Mouse (Mus musculus) stomach, postnatal 0 days (tissue): ENCODE measurements around the gene Hoga1. TPM values are rescaled to one million over a fixed set of nuclear protein-coding genes. Genes with fewer than 3 reads are reported as not detected.

ENCODE experiments used
- ATAC-seq: fragments of 200-750 bp; cut with Nextera tagmentation; 2 replicates; pipeline ENCODE4 v1.8.0; 2017; ENCODE audit not compliant: low FRiP score, low TSS enrichment
- DNase-seq: peaks from one replicate; pipeline ENCODE4 v3.0.0-alpha.2; 2016; ENCODE audit warnings: low spot score
- H3K27ac ChIP-seq: fragments of 300-500 bp; sonication (generic); replicated peaks from 2 replicates; pipeline ENCODE4 v1.5.1; 2014; ENCODE audit warnings: mild to moderate bottlenecking, control low read depth
- H3K27me3 ChIP-seq: fragments of 300-500 bp; sonication (generic); 2 replicates; pipeline ENCODE4 v1.6.1; 2014; ENCODE audit warnings: low read length; ENCODE audit not compliant: control insufficient read depth, insufficient read depth
- H3K36me3 ChIP-seq: fragments of 300-500 bp; sonication (generic); 2 replicates; pipeline ENCODE4 v1.6.1; 2014; ENCODE audit warnings: low read length, mixed read lengths; ENCODE audit not compliant: control insufficient read depth, insufficient read depth
- H3K4me1 ChIP-seq: fragments of 300-500 bp; sonication (generic); replicated peaks from 2 replicates; pipeline ENCODE4 v1.6.1; 2014; ENCODE audit warnings: antibody characterized with exemption; ENCODE audit not compliant: control insufficient read depth, insufficient read depth
- H3K4me2 ChIP-seq: fragments of 300-500 bp; sonication (generic); replicated peaks from 2 replicates; pipeline ENCODE4 v1.6.1; 2014; ENCODE audit warnings: low read depth, mild to moderate bottlenecking, control low read depth, moderate library complexity
- H3K4me3 ChIP-seq: fragments of 300-500 bp; sonication (generic); 2 replicates; pipeline ENCODE4 v1.5.1; 2014; ENCODE audit warnings: low read depth, low read length, control low read depth
- H3K9ac ChIP-seq: fragments of 300-500 bp; sonication (generic); 2 replicates; pipeline ENCODE4 v1.6.1; 2014; ENCODE audit warnings: mild to moderate bottlenecking, low read length, control low read depth, mixed read lengths
- H3K9me3 ChIP-seq: fragments of 300-500 bp; sonication (generic); 2 replicates; pipeline ENCODE4 v1.6.1; 2016; ENCODE audit warnings: low read length; ENCODE audit not compliant: control insufficient read depth
- CTCF ChIP-seq: IDR thresholded peaks from 2 replicates; pipeline ENCODE4 v1.5.1; 2016; ENCODE audit warnings: antibody characterized with exemption, low read depth, mild to moderate bottlenecking, moderate library complexity
- EP300 ChIP-seq: optimal IDR thresholded peaks from 2 replicates; pipeline ENCODE3; 2016; ENCODE audit warnings: antibody characterized with exemption
- WGBS: fragments of 180-500 bp; shearing (Covaris S2); extraction: QIAGEN DNeasy Blood & Tissue Kit; methylation state at CpG from one replicate; pipeline ENCODE4 v1.1.7; 2014; 5-methylcytosine and 5-hydroxymethylcytosine counted together
- polyA plus RNA-seq: library from polyadenylated mRNA; unstranded; fragments of >200 nt; fragmentation: Nextera tagmentation; extraction: Ambion mirVana; gene quantifications from 2 replicates; pipeline ENCODE4 v1.2.1, GENCODE M21; 2015

Hoga1 gene
- polyA plus RNA-seq, 1 experiment from 2014 or later: 1.6 TPM

DNA sequence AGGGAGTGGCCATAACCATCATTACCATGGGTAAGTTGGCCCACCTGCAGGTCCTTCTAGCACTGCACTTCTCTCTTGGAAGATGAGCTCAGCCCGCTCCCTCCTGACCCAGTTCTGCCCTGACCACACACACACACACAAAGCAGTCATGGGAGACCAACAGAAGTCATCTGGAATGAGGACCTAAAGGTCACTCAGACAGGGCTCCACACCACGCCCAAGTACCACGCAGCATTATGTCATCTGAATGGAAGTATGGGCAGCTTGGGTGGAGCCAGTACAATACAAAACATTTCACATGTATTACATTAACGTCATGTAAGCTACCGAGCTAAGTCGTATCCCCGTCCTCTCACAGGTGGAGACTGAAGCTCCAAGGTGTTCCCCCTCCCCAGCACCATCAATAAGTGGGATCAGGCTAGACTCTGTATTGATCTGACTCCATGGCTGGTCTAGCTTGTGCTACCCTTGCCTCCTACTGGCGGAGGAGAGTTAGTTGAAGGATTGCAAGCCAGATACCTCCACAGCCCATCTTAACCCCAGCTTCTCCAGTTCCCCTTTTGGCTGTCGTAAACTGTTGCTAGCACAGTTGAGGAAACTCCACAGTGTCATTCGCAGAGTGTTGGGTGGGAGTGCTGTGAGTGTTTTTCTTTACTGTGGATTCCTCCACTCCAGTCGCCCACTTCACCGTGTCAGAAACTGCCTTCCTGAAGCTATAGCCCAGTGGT, 44.0 kb upstream of the Hoga1 start:
- Histone ChIP-seq H3K4me2 (no peak overlapping the region), H3K27me3 (no peaks in the 10 kb centered on the region), H3K27ac (peak overlapping the region; percentile 81), H3K36me3 (no peaks in the 10 kb centered on the region), H3K9ac (no peak overlapping the region), H3K4me3 (no peak overlapping the region), H3K4me1 (peaks cover 7% of the 10 kb centered on the region; the same call in 1 of the 2 replicates), H3K9me3 (no peaks in the 10 kb centered on the region)
- DNase-seq: no peak
- no peak; the same call in 1 of the 2 replicates for TF ChIP-seq CTCF
- TF ChIP-seq EP300: no peak
- peak; percentile 67 for ATAC-seq
- WGBS: 76% methylated on average over 12 of the region's 12 CpGs

DNA sequence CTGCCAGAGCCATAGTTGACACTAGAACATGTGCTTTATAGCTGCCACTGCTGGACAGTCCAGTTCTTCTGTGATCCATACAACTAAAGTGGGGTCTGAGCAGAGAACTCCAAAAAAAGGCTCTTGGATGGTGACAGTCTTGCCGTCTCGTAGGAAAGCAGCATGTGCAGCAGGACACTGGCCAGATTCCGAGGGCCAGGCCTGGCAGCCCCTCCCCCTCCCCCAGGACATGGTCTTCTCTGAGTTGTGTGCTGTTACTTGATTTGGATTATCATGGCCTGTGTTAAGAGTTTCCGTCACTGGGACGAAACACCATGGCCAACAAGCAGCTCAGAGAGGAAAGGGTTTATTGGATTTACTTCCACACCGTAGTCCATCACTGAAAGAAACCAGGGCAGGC, 41.2 kb upstream of the Hoga1 start:
- H3K4me2 ChIP-seq: no peak overlapping the region
- DNase-seq (no peak), ATAC-seq (no peak)
- TF ChIP-seq CTCF (no peak), EP300 (no peak)
- H3K36me3 ChIP-seq: no peaks in the 10 kb centered on the region
- H3K27ac ChIP-seq: no peak overlapping the region; the same call in 1 of the 2 replicates
- 52% methylated on average over 6 of the region's 6 CpGs for WGBS
- H3K4me3 ChIP-seq: no peak overlapping the region
- H3K9ac ChIP-seq: peak overlapping the region; percentile 43; the same call in 1 of the 2 replicates
- H3K27me3 ChIP-seq: no peaks in the 10 kb centered on the region
- H3K4me1 ChIP-seq: peaks cover 5% of the 10 kb centered on the region; the same call in 1 of the 2 replicates
- no peaks in the 10 kb centered on the region for H3K9me3 ChIP-seq

DNA sequence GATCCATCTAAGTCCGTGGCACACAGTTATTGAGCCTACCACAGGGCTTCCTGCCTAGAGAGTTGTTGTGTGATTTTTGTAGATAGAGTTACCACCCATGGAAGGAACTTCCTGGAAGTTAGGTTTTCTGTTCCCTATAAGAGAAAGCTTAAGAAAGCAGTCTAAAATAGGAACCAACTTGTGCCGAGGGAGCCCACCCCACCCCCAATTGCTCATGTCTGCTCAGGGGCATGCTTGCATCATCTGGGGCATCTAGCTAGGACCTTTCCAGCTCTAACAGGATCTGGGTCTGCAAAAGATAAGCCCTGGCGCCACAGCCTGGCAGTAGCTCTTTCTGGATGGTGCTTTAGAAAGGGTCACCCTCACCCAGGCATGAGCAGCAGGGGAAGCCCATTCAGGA, 39.8 kb upstream of the Hoga1 start:
- no peak overlapping the region for H3K4me2 ChIP-seq
- no peak for TF ChIP-seq EP300
- TF ChIP-seq CTCF: no peak

DNA sequence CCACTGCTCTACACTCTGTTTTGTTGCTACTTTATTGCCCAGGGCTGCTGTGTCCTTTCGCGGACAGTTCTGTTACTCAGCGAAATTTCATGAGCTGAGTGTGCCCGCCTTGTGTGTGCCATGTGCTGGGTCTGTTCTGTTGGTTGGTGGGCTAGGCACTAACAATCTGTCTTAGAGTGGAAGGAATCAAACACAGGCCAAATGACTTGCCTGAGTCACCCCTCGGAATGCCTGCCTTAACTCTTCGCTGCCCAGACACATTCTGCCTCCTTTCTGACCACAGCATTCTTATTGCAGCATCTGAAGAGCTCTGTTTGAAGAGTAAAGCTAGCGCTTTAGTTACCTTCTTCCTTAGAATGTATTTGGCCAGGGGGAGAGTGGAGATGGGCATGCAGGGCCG, 38.8 kb upstream of the Hoga1 start:
- TF ChIP-seq CTCF (no peak), EP300 (no peak)
- H3K4me2 ChIP-seq: no peak overlapping the region
- 61% methylated on average over 8 of the region's 8 CpGs for WGBS
- no peak overlapping the region for H3K27ac ChIP-seq
- DNase-seq (no peak), ATAC-seq (no peak)
- no peaks in the 10 kb centered on the region for H3K4me1 ChIP-seq
- H3K9me3 ChIP-seq: no peaks in the 10 kb centered on the region
- H3K4me3 ChIP-seq: no peak overlapping the region
- no peaks in the 10 kb centered on the region for H3K36me3 ChIP-seq
- H3K27me3 ChIP-seq: no peaks in the 10 kb centered on the region
- no peak overlapping the region for H3K9ac ChIP-seq

More for the DNA sequence above, 39.8 kb upstream of the Hoga1 start:
- H3K9ac ChIP-seq: no peak overlapping the region
- H3K27me3 ChIP-seq: no peaks in the 10 kb centered on the region
- no peak overlapping the region for H3K27ac ChIP-seq
- ATAC-seq (no peak), DNase-seq (no peak)
- H3K36me3 ChIP-seq: no peaks in the 10 kb centered on the region
- 0 out of 2 replicates have a peak, but pooled peaks cover 5% of the 10 kb centered on the region for H3K4me1 ChIP-seq
- no peaks in the 10 kb centered on the region for H3K9me3 ChIP-seq
- H3K4me3 ChIP-seq: no peak overlapping the region
- WGBS: 55% methylated on average over 3 of the region's 3 CpGs

DNA sequence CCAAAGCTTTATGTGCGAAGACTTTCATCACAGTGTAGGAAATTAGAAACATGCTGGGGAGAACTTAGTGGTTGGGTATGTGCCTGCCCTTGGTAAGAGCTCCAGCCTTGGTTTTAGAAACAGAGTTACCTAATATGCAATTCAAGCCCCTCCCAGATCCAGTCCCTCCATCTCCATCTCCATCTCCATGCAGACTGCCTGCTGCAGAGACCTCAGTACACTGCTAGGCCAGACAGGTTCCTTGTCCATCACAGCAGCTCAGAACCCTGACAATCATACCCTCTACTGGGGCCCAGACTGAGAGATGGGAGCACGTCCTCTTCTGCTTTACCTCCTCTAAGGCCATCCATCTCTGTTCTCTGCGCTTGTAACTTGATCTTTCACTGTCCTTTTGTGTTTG, 36.8 kb upstream of the Hoga1 start:
- no peaks in the 10 kb centered on the region for H3K36me3 ChIP-seq
- H3K4me2 ChIP-seq: no peak overlapping the region
- H3K27me3 ChIP-seq: no peaks in the 10 kb centered on the region
- no peak overlapping the region for H3K27ac ChIP-seq
- no peaks in the 10 kb centered on the region for H3K9me3 ChIP-seq
- DNase-seq: no peak
- 66% methylated on average over 3 of the region's 3 CpGs for WGBS
- ATAC-seq: no peak
- TF ChIP-seq EP300 (no peak), CTCF (no peak)
- H3K4me3 ChIP-seq: no peak overlapping the region
- H3K9ac ChIP-seq: no peak overlapping the region
- no peaks in the 10 kb centered on the region for H3K4me1 ChIP-seq

DNA sequence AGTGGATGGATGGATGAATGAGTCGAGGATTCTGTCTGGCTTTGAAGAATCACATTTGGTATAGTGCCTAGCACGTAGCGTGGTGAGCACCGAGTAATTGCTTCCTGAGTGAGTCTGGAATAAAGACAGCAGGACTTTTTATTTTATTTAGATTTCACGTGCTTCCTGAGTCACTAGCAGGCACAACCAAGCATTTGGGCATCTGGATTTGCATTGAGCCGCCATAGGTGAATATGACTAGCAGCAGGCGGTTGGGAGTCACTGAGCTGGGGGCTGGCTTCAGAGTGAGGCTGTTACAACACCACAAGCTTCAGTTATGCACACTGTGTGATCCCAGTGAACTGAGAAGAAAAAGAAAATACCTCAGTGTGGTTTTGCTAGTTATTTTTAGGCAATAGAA, 36.3 kb upstream of the Hoga1 start:
- H3K27ac ChIP-seq: no peak overlapping the region
- no peaks in the 10 kb centered on the region for H3K9me3 ChIP-seq
- ATAC-seq: no peak
- H3K27me3 ChIP-seq: no peaks in the 10 kb centered on the region
- no peak for DNase-seq
- no peak overlapping the region for H3K4me2 ChIP-seq
- WGBS: 35% methylated on average over 7 of the region's 7 CpGs
- H3K4me3 ChIP-seq: no peak overlapping the region
- TF ChIP-seq CTCF: no peak
- TF ChIP-seq EP300: no peak
- H3K36me3 ChIP-seq: no peaks in the 10 kb centered on the region
- no peaks in the 10 kb centered on the region for H3K4me1 ChIP-seq
- no peak overlapping the region for H3K9ac ChIP-seq
